Mouse (Mus musculus): ENCODE data around the gene Fmnl2.

GRCm38 (mm10) chr2:52867781-52868180 is 10.1 kb downstream of the Fmnl2 start:
- no peak for TF ChIP-seq CTCF (IDR thresholded peaks at IDR 0.05)
- TF ChIP-seq EP300 (IDR thresholded peaks at IDR 0.05), result peak; percentile 89
